In the genomic region with DNA sequence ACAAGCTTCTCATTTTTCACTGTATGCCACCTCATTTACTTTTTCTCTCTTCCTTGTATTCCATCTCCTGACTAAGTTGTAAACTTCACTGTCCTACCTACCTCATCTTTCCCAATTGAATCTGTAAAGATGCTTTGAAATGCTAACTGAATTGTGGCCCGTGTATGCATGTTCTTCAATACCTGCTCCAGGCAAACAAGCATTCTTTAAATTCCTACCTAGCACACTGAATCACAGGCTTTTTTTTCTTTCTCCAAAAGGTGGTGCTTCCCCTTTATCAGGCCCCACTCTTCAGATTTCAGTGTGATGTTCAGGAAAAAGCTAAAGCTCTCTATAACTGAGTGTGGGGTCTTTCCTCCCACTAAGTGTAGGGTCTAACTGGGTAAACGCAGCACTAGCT, we compare ENCODE assay signal across 32 mouse cellular contexts. TPM values are rescaled to one million over a fixed set of nuclear protein-coding genes. Genes with fewer than 3 reads are reported as not detected.
DNase-seq lines count a peak whose midpoint lies in the region; ATAC-seq and TF ChIP-seq lines count a peak whose summit lies in the region.
"Had no signal": no experiment of that assay in that cellular context is flagged by ENCODE, and none has a peak within 500 bp of the region (broad histone marks: within the 10 kb centered on the region; RNA-seq: fewer than 3 reads in every experiment).

No protein-coding gene starts in this region.

- 73% methylated on average over 2 of the region's 2 CpGs for WGBS in limb, embryonic 12.5 days
- WGBS in limb, embryonic 10.5 days: 83% methylated on average over 2 of the region's 2 CpGs
- 64% methylated on average over 2 of the region's 2 CpGs for WGBS in embryonic facial prominence, embryonic 12.5 days
- WGBS in limb, embryonic 15.5 days: 60% methylated on average over 2 of the region's 2 CpGs
- 78% methylated on average over 2 of the region's 2 CpGs for WGBS in hindbrain, postnatal 0 days
- WGBS in intestine, embryonic 16.5 days: 63% methylated on average over 2 of the region's 2 CpGs

- no peak for TF ChIP-seq CTCF in hindbrain, postnatal 0 days (IDR thresholded peaks at IDR 0.05; ENCODE audit: low read depth)

- ATAC-seq in limb, embryonic 12.5 days (ENCODE audit: insufficient number of reproducible peaks, insufficient read depth, low FRiP score, low TSS enrichment, low read depth): no peak
- ATAC-seq in embryonic facial prominence, embryonic 12.5 days (ENCODE audit: insufficient number of reproducible peaks, insufficient read depth, low FRiP score, low TSS enrichment): no peak
- no peak for ATAC-seq in limb, embryonic 15.5 days (ENCODE audit: insufficient number of reproducible peaks, low FRiP score, low TSS enrichment, low read depth)
- no peak for ATAC-seq in hindbrain, postnatal 0 days
- no peak for ATAC-seq in intestine, embryonic 16.5 days
- ATAC-seq: forebrain, postnatal 0 days; midbrain, embryonic 16.5 days had no signal

- H3K36me3 ChIP-seq in limb, embryonic 12.5 days: peaks cover 21% of the 10 kb centered on the region
- H3K36me3 ChIP-seq in limb, embryonic 10.5 days: peaks cover 37% of the 10 kb centered on the region
- H3K36me3 ChIP-seq in embryonic facial prominence, embryonic 12.5 days: peaks cover 6% of the 10 kb centered on the region; the same call in 1 of the 2 replicates
- 0 out of 2 replicates have a peak, but pooled peaks cover 3% of the 10 kb centered on the region for H3K36me3 ChIP-seq in limb, embryonic 15.5 days
- no peaks in the 10 kb centered on the region for H3K36me3 ChIP-seq in hindbrain, postnatal 0 days (ENCODE audit: insufficient read depth, low read length)
- no peaks in the 10 kb centered on the region for H3K36me3 ChIP-seq in intestine, embryonic 16.5 days (ENCODE audit: control insufficient read depth, insufficient read depth, low read length)
- H3K36me3 ChIP-seq: liver, embryonic 13.5 days had no signal

- no peaks in the 10 kb centered on the region for H3K27me3 ChIP-seq in limb, embryonic 12.5 days
- no peaks in the 10 kb centered on the region for H3K27me3 ChIP-seq in limb, embryonic 10.5 days (ENCODE audit: low read depth, poor library complexity, severe bottlenecking)
- no peaks in the 10 kb centered on the region for H3K27me3 ChIP-seq in embryonic facial prominence, embryonic 12.5 days
- no peaks in the 10 kb centered on the region for H3K27me3 ChIP-seq in limb, embryonic 15.5 days
- no peaks in the 10 kb centered on the region for H3K27me3 ChIP-seq in hindbrain, postnatal 0 days (ENCODE audit: insufficient read depth, low read length)
- no peaks in the 10 kb centered on the region for H3K27me3 ChIP-seq in intestine, embryonic 16.5 days (replicated peaks; ENCODE audit: control insufficient read depth, insufficient read depth, low read length)
- H3K27me3 ChIP-seq: heart, embryonic 13.5 days; liver, embryonic 13.5 days had no signal

- peak overlapping the region; percentile 37; the same call in 1 of the 2 replicates for H3K27ac ChIP-seq in limb, embryonic 12.5 days
- H3K27ac ChIP-seq in limb, embryonic 10.5 days: no peak overlapping the region
- H3K27ac ChIP-seq in embryonic facial prominence, embryonic 12.5 days: 0 out of 2 replicates have a peak overlapping the region, but pooled peaks have one; percentile 36
- 0 out of 2 replicates have a peak overlapping the region, but pooled peaks have one; percentile 19 for H3K27ac ChIP-seq in limb, embryonic 15.5 days
- H3K27ac ChIP-seq in hindbrain, postnatal 0 days: no peak overlapping the region
- no peak overlapping the region for H3K27ac ChIP-seq in intestine, embryonic 16.5 days (ENCODE audit: low read length)
- H3K27ac ChIP-seq: heart, embryonic 13.5 days; hindbrain, embryonic 14.5 days; layer of hippocampus, adult 2 months; left cerebral cortex, adult 2 months; liver, embryonic 13.5 days; midbrain, embryonic 10.5 days had no signal

- no peaks in the 10 kb centered on the region for H3K9me3 ChIP-seq in limb, embryonic 12.5 days
- no peaks in the 10 kb centered on the region for H3K9me3 ChIP-seq in limb, embryonic 10.5 days (replicated peaks)
- H3K9me3 ChIP-seq in embryonic facial prominence, embryonic 12.5 days: no peaks in the 10 kb centered on the region
- H3K9me3 ChIP-seq in limb, embryonic 15.5 days: no peaks in the 10 kb centered on the region
- no peaks in the 10 kb centered on the region for H3K9me3 ChIP-seq in hindbrain, postnatal 0 days (ENCODE audit: low read length)
- H3K9me3 ChIP-seq in intestine, embryonic 16.5 days (ENCODE audit: control insufficient read depth, low read length): no peaks in the 10 kb centered on the region
- H3K9me3 ChIP-seq: heart, embryonic 13.5 days; liver, embryonic 13.5 days; midbrain, embryonic 10.5 days had no signal

- no peak overlapping the region for H3K4me2 ChIP-seq in limb, embryonic 12.5 days
- no peak overlapping the region for H3K4me2 ChIP-seq in embryonic facial prominence, embryonic 12.5 days (replicated peaks)
- no peak overlapping the region for H3K4me2 ChIP-seq in limb, embryonic 15.5 days
- H3K4me2 ChIP-seq in hindbrain, postnatal 0 days (ENCODE audit: low read depth, low read length): no peak overlapping the region
- H3K4me2 ChIP-seq in intestine, embryonic 16.5 days (ENCODE audit: low read depth, low read length): no peak overlapping the region
- H3K4me2 ChIP-seq: heart, embryonic 13.5 days; hindbrain, embryonic 14.5 days; liver, embryonic 13.5 days had no signal

- no peak for DNase-seq in limb, embryonic 10.5 days (ENCODE audit: low spot score)
- DNase-seq in ES-CJ7 (ENCODE audit: low read depth, low spot score): peak; percentile 74
- DNase-seq in hindbrain, postnatal 0 days (ENCODE audit: low spot score): no peak
- DNase-seq: adrenal gland, postnatal 25 days; cerebellum, adult 18-20 months; cerebellum, postnatal 10 days; forebrain, postnatal 0 days; gastrocnemius, postnatal 10 days; heart, postnatal 10 days; kidney, adult 2 months; kidney, postnatal 36 days; liver, embryonic 13.5 days; lung, adult 2 months; right cerebral cortex, postnatal 25 days; spleen, adult 18-20 months; thymus, postnatal 14 days had no signal

- no peak overlapping the region for H3K9ac ChIP-seq in limb, embryonic 12.5 days (replicated peaks)
- H3K9ac ChIP-seq in embryonic facial prominence, embryonic 12.5 days: no peak overlapping the region
- H3K9ac ChIP-seq in limb, embryonic 15.5 days: no peak overlapping the region
- H3K9ac ChIP-seq in hindbrain, postnatal 0 days (replicated peaks; ENCODE audit: low read length): no peak overlapping the region
- H3K9ac ChIP-seq in intestine, embryonic 16.5 days (ENCODE audit: low read depth, low read length): no peak overlapping the region
- H3K9ac ChIP-seq: forebrain, postnatal 0 days; heart, embryonic 13.5 days; hindbrain, embryonic 14.5 days; liver, embryonic 13.5 days had no signal

- no peaks in the 10 kb centered on the region for H3K4me1 ChIP-seq in limb, embryonic 12.5 days (replicated peaks)
- no peaks in the 10 kb centered on the region for H3K4me1 ChIP-seq in limb, embryonic 10.5 days
- H3K4me1 ChIP-seq in embryonic facial prominence, embryonic 12.5 days: no peaks in the 10 kb centered on the region
- no peaks in the 10 kb centered on the region for H3K4me1 ChIP-seq in limb, embryonic 15.5 days
- H3K4me1 ChIP-seq in hindbrain, postnatal 0 days (ENCODE audit: insufficient read depth, low read length): no peaks in the 10 kb centered on the region
- H3K4me1 ChIP-seq in intestine, embryonic 16.5 days (ENCODE audit: control insufficient read depth, insufficient read depth, low read length): no peaks in the 10 kb centered on the region
- H3K4me1 ChIP-seq: liver, embryonic 13.5 days; midbrain, embryonic 10.5 days had no signal

- no peak overlapping the region for H3K4me3 ChIP-seq in limb, embryonic 12.5 days (replicated peaks)
- no peak overlapping the region for H3K4me3 ChIP-seq in limb, embryonic 10.5 days
- no peak overlapping the region for H3K4me3 ChIP-seq in embryonic facial prominence, embryonic 12.5 days
- H3K4me3 ChIP-seq in limb, embryonic 15.5 days: no peak overlapping the region
- no peak overlapping the region for H3K4me3 ChIP-seq in hindbrain, postnatal 0 days (ENCODE audit: low read length)
- H3K4me3 ChIP-seq in intestine, embryonic 16.5 days (ENCODE audit: low read length): no peak overlapping the region
- H3K4me3 ChIP-seq: erythroblast, embryonic 14.5 days; heart, embryonic 13.5 days; layer of hippocampus, adult 2 months; left cerebral cortex, adult 2 months; liver, embryonic 13.5 days; midbrain, embryonic 10.5 days had no signal

RNA-seq across cellular contexts. Expression of gene Cpsf6, which starts 37.4 kb away (rescaled TPM):
- polyA plus RNA-seq in limb, embryonic 12.5 days (2016; fragmentation: Nextera tagmentation; extraction: Ambion mirVana): 231 and 234 TPM in 2 replicates
- polyA plus RNA-seq in limb, embryonic 10.5 days (2016; fragmentation: Nextera tagmentation; extraction: Ambion mirVana): 230 and 235 TPM in 2 replicates
- 210 and 213 TPM in 2 replicates for polyA plus RNA-seq in embryonic facial prominence, embryonic 12.5 days (2016; fragmentation: Nextera tagmentation; extraction: Ambion mirVana)
- polyA plus RNA-seq in limb, embryonic 15.5 days (2015; fragmentation: Nextera tagmentation; extraction: Ambion mirVana): 125 TPM in 2 replicates
- total RNA-seq in hindbrain, postnatal 0 days (2014; rRNA removed): 100.0 and 127 TPM in 2 replicates
- 82.0 and 83.2 TPM in 2 replicates for polyA plus RNA-seq in hindbrain, postnatal 0 days (2015; fragmentation: Nextera tagmentation; extraction: Ambion mirVana)
- 105 and 110 TPM in 2 replicates for polyA plus RNA-seq in intestine, embryonic 16.5 days (2015; fragmentation: Nextera tagmentation; extraction: Ambion mirVana)

RNA-seq across cellular contexts. Expression of gene Lyz1, which starts 49.7 kb away (rescaled TPM):
- polyA plus RNA-seq in limb, embryonic 12.5 days (2016; fragmentation: Nextera tagmentation; extraction: Ambion mirVana): not detected in 2 replicates
- not detected in 2 replicates for polyA plus RNA-seq in limb, embryonic 10.5 days (2016; fragmentation: Nextera tagmentation; extraction: Ambion mirVana)
- polyA plus RNA-seq in embryonic facial prominence, embryonic 12.5 days (2016; fragmentation: Nextera tagmentation; extraction: Ambion mirVana): not detected in 2 replicates
- polyA plus RNA-seq in limb, embryonic 15.5 days (2015; fragmentation: Nextera tagmentation; extraction: Ambion mirVana): 0.12 and 0.27 TPM in 2 replicates
- 0.68 TPM in 1 of 2 replicates, not detected in the other for total RNA-seq in hindbrain, postnatal 0 days (2014; rRNA removed)
- 0.14 TPM in 1 of 2 replicates, not detected in the other for polyA plus RNA-seq in hindbrain, postnatal 0 days (2015; fragmentation: Nextera tagmentation; extraction: Ambion mirVana)
- polyA plus RNA-seq in intestine, embryonic 16.5 days (2015; fragmentation: Nextera tagmentation; extraction: Ambion mirVana): 17.3 and 17.7 TPM in 2 replicates
- total RNA-seq: common myeloid progenitor, adult 5-6 weeks; forebrain, postnatal 0 days; hematopoietic stem cell, adult 5-6 weeks had no signal
- polyA plus RNA-seq: erythroblast, embryonic 14.5 days; forebrain, embryonic 11.5 days; hindbrain, embryonic 14.5 days; kidney, embryonic 16.5 days; liver, embryonic 13.5 days; midbrain, embryonic 10.5 days; midbrain, embryonic 16.5 days; neural tube, embryonic 11.5 days had no signal

Comparison
In these comparisons a context has a peak if more than half of its experiments do, and no peak if none do; other contexts are left out.
1. H3K27ac ChIP-seq: peak in limb, embryonic 12.5 days (single experiment), embryonic facial prominence, embryonic 12.5 days (single experiment) and limb, embryonic 15.5 days (single experiment); none in limb, embryonic 10.5 days (single experiment), hindbrain, postnatal 0 days (single experiment) and intestine, embryonic 16.5 days (single experiment).
2. RNA of gene Lyz1, which starts 49.7 kb away (polyA plus RNA-seq): 17.3 to 17.7 TPM in intestine, embryonic 16.5 days; 0.12 to 0.27 TPM in limb, embryonic 15.5 days, not detected in limb, embryonic 10.5 days, 0.14 TPM in hindbrain, postnatal 0 days, not detected in limb, embryonic 12.5 days and not detected in embryonic facial prominence, embryonic 12.5 days; every median in the first group is over 10 times any median in the second.